Mouse (Mus musculus) liver, adult (tissue): ENCODE results near the gene Ggct.

Experiments
- GATA4 ChIP-seq: IDR thresholded peaks from 2 replicates; pipeline ENCODE4 v1.6.1; 2014; ENCODE audit warnings: mild to moderate bottlenecking, low read length; ENCODE audit not compliant: insufficient replicate concordance

Gene Ggct

DNA sequence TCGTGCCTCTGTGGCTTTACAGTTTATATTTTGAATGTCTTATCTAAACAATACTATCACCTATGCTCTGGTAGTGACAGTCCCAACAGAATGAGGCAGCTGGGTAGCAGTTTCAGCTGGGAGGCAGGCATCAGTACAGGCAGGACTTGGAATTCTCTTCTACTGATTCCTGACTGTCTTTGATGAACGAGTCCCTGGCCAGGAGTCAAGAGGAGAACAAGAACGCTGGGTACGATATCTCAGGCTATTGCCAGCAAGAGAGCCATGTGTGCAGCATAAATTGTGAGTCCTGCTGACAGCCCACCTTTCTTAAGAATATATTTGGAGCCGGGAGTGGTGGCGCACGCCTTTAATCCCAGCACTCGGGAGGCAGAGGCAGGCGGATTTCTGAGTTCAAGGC, 22.2 kb downstream of the Ggct start:
- TF ChIP-seq GATA4: no peak

DNA sequence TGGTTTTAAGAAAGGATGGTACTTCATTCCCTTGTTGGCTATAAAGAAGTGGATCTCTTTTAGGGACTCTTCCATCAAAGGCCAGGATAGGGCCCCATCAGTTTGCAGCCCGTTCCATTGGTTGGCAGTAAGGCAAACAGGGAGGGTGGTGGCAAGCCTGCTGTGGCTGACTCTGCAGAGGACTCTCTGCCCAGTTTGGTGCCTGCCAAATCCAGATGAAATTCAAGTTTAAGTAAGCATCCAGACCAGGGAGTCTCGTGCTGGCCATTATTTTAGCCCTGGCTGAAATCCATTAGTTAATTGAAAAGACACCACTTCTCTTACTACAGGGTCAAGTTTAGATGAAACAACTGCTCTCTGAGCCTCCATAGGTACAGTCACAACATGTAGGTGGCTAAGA, 22.9 kb downstream of the Ggct start:
- no peak for TF ChIP-seq GATA4

DNA sequence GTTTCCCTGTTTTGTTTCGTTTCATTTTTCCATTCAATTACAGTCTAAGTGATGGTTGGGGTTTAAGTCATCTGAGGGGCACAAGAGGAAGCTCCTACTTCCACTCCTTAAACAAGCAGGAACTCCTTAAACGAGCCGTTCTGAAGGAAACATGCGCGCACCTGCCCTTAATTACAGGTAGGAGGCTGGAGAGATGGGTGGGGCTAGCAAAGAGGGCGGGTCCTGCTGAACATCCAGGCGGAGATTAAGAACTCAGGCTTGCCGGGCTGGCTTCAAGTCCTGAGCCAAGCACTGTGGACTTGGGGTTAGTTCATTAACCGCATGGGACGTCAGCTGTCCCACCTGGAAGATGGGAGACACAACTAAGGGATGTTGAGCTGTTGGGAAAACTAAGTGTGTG, 25.2 kb downstream of the Ggct start:
- TF ChIP-seq GATA4: no peak

DNA sequence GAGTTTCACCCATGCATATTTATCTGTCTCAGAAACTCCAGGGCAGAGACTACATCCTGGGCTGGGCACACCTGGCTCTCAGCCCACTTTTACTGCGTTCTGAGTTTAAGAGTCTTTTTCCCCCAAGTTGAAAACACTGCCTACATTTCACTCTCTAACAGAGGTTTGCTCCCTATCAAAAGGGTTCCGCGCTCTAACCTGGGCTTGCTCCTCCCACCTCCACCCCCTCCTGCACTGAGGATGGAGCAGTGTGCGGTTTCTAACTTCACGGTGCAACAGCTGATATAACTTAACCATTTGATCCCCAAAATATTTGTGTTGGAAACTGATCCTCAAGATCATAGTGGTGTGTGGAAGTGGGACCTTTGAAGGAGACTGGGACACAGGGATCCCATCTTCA, 27.5 kb downstream of the Ggct start:
- TF ChIP-seq GATA4: no peak

DNA sequence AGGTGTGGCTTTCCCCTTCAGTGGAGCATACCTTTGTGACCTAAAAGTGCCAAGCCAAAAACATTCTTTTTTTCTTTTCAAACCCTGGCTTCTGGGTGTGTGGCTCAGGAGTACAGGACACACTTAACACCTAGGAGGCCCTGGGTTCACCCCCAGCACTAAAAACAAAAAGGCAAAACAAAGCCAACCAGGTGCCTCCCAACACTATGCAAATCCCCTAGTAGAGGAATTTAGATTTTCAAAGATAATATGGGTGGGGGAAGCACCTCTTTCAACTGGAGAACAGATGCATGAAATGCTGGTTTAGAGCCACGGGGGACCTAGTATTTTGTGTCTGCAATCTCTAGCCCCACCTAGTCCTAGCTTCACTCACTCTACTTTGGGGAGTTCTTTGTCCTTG, 28.0 kb downstream of the Ggct start:
- no peak for TF ChIP-seq GATA4

DNA sequence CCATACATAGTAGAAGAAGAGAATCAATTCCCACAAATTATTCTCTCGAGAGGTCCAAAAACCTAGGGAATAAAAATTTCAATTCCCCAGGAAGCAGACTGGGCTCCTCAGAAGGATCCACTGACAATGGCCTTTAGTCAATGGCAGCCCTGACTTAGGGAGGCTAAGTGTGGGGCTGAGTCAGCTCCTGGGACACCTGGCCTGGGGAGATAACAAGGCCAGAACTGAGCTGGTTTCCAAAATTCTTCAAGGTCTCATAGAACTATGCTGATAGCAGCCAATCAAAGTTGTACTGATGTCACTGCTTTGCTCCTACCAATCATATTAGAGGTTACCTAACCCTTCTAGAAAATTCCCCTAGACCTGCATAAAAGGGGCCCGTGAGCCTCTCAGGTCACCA, 29.2 kb downstream of the Ggct start:
- no peak for TF ChIP-seq GATA4

DNA sequence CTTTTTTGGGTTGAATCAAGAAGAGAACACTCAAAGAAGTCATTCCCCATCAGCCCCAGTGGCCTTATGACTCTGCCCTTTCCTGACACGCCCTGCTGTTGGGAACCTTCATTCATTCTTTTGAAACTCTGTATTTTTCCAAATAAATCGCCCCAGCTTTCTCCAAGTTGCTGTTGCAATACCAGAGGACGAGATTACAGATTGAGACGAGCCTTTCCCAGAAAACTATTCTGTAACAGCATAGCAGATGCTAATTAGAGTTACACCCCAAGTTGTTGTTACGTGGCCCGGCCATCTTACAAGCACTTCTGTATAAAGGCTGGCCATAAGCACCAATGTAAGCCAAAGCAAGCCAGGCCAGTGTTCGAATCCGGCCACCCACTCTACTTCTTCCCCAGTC, 35.1 kb downstream of the Ggct start:
- no peak for TF ChIP-seq GATA4

DNA sequence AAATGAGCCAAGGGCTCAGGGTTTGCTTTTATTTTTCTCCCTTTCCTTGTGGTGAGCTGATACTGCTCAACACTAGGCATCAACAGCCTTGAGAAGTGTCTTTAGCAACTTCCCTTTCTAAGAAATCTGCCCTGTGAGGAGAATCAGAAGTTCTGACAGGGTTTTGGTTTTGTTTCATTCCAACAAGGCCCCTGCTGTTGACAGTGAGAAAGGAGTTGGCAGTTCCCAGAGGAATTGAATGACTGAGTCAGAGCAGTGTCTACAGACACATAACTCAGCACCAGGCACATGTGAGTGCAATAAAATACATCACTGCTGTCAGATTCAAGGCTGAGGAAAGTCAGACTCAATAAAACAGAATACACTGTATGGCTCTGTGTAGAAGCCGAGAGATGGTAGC, 36.3 kb downstream of the Ggct start:
- TF ChIP-seq GATA4: no peak

DNA sequence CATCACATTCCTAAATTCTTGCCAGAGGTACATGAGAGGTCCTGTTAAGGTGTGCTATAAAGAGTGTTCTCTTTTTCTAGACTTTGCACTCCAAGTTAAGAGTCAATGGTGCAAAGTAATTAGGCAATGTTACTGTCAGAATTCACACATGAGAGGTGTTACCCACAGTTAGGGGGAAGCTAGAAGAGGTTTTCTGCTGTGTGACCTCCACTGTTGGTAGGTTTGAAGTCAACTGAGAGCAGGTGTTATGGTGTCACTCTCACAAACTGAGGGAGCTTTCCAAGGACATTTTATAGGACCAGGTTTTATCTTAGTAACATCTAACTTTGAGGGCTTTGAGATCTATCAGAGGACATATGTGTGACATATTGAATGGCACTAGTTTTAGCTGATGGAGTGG, 36.8 kb downstream of the Ggct start:
- no peak for TF ChIP-seq GATA4

DNA sequence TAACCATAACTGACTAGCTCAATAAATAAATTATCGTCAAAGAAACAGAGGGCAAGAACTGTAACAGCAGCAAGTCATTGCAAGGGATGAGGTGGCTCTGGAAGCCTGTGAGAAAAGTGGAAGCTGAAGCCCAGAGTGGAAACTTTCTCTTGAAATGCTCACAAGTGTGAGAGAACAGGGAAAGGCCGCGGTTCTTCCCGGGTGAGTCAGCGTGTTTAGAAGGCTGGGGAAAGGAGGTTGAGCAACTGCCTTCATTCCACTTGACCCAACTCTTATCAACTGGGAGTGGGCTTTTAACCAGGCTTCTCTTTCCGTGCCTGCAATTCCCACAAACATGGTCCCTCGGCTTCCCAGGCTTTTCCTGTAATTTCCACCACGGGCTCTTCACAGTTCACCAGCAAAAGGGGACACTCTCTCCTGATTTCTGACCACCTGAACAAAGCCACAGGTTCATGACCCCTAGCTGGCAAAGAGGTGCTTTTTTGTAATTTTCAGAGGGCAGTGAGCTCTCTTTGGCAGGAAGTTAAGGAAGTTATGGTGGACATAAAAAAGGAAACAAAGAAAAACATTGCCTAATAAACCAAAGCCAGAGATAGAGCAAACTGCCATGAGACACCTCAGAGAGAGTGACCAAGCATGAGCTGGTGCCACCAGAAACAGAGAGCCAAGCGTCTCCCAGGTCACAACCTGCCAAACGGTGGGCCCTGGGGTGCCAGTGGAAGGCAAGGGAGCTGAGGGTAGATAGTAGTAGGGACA, 37.9 kb downstream of the Ggct start:
- no peak for TF ChIP-seq GATA4

DNA sequence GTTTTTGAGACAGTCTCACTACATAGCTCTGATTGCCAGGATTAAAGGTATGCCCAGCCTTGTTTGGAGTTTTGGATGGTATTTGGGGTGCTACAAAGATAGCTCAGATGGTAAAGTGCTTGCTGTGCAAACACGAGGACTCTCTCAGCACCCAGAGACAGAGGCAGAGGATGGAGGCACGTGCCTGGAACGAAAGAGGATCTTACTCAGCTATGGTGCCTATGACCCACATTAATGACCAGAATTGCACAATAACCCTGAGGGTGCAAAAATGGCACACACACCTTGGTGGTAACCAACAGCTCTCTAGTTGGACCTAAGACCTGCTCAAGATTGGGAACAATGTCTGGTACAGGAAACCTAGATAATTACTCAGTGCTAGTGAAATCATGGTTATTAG, 40.2 kb downstream of the Ggct start:
- TF ChIP-seq GATA4: no peak

DNA sequence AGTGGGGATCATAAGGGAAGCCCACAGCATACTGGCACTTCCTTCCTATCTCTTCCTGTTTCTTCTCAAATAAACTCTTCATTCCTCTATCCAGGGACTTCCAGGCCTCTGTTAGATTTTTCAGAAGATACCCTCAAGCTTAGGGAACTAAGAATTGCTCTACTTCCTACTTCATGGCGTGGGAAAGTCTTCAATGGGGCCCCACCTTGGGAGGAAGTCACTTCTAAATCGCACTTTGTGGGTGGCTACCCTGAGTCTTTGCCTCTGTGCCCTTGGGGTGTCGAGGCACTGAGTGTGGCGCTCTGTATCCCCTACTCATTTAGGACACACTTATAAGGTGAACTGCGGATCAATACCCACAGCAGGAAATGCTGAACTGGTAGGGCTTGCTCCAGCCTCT, 44.1 kb downstream of the Ggct start:
- no peak for TF ChIP-seq GATA4

DNA sequence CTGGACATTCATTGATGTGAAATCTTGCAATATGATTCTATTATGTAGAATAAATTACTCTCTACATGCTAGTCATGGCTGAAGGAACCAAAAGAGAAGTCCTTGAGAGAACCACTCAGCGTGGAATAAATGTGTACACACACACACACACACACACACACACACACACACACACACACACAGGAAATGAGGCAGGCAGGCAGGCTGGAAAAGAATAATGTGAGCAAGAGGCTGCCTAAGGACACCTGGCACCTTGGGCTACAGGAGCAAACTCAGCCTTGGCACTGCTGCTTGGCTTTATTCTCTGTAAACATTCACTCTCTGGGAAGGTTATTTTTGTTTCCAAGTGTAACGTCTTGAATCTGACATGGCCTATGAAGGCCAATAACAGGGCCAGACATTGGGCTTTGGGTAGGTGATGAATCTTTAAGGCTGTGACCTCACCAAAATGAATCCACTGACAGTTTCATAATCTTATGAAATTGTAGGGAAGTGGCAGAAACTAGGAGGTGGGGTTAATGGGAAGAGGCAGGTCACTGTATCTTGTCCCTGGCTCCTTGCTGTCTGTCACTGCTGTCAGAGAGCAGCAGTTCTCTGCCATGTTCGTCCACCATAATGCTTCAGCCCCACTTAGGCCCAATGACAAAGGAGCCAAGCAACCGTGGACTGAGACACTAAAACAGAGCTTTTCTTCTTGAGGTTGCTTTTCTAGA, 46.4 kb downstream of the Ggct start:
- no peak for TF ChIP-seq GATA4

DNA sequence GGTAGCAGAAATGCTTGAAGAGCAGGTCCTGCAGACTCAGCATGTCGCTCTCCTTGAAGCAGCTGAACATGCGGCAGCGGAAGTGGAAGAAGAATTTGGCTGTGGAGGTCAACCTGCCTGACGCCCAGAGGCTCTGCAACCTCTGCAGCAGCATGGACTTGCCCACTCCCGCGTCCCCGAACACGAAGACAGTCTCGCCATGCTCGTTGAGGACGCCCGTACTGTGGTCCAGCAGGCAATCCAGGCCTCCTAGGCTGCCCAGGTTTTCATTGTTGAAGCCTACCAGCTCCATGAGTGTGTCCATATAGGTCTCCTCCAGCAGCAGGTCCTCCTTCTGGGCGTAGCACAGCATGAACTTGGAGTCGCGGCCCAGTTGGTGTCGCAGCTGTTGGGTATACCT, 48.2 kb downstream of the Ggct start:
- TF ChIP-seq GATA4: no peak

DNA sequence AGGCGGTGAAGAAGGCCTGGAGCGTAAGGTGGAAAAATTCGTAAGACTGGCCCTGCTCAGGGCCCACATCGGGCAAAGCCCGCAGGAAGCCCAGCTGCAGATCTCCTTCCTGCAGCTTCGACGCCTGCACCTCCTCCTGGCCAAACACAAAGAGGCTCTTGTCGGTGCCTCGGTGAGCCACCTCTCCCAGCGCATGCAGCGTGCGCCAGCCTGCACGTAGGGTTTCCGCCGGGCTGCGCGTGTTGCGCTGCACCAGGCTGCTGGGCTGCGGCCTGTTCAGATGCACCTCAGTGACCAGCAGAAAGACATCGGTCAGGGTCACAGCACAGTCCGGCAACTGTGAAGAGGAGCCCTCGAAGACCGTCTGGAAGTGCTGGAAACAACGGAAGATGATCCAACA, 49.0 kb downstream of the Ggct start:
- no peak for TF ChIP-seq GATA4

DNA sequence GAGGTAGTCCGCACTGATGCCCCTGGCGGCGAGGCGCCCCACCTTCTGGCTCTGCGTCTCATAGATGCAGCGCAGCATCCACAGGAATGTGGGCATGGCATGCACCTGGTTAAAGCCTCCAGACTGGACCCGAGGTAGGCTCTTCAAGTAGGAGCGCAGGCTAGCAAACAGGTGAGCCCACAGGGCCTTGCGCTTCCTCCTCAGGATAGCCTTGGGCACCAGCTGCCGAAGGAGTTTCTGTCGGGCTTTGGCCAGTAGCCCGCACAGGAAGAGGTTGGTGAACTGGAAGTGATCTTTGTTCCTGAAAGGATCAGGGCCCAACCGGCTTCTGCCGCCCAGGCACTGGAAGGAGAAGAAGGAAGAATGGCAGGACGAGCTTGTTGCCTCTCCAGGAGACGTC, 49.5 kb downstream of the Ggct start:
- TF ChIP-seq GATA4: no peak

DNA sequence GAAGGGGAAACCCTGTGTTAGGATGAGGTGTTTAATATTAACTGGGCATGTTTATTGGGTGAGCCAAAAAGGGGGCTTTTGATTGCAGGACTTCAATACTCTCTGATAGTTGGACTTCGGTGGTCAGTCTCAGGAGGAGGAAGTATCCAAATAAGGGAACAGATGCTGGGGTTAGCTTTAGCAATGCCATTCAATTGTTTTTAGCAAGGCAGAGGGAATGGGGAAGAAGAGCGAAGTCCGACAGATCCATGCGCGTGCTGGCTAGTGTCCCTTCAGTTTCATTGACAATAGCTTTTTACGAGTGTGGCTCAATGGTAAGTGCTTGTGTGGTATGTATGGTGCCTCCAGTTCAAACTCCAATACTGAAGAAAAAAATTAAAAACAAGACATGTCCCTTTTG, 51.6 kb downstream of the Ggct start:
- TF ChIP-seq GATA4: no peak

DNA sequence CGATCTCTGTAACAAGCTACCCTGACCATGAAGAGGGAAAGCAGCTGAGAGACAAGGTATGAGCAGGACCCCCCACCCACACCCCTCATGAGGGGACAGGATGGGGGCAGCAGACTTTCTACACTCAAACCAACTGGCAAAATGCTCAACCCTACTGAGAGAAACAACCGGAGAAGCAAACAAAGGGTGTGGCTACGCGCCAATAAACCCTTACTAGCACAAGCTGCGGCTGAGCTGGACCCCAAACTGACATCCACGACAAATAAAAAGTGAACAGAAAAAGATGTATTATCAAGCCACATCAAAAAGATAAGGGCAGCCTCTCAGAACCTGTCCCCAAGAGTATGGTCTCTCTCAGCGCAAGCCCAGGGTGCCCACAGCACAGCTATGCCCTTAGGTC, 52.6 kb downstream of the Ggct start:
- no peak for TF ChIP-seq GATA4

DNA sequence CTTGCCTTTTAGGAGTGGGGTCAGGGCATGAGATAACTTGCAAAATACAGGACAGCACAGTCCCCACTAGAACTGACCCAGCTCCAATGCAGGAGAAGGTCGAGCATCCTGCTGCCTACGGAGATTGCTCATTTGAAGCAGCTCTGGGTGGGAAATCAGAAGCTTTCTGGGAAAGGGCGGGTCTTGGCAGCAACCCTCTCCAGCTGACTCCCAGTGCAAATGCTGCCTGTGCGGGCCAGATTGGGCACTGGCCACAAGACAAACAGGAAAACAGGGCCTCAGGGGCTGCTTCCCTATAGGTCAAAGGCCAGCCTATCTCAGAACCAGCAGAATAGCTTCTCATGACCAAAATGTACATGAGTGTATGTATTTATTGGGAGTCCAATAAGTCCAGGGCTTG, 53.1 kb downstream of the Ggct start:
- TF ChIP-seq GATA4: peak; percentile 92
